Mouse (Mus musculus) lung, adult 2 months (tissue): ENCODE data around the gene Arap1.

Source experiments
- CTCF ChIP-seq: fragments of 200-500 bp; IDR thresholded peaks from 2 replicates; pipeline ENCODE4 v1.5.1; 2011; ENCODE audit warnings: mild to moderate bottlenecking, low read length, control low read depth; ENCODE audit not compliant: insufficient read depth
- POLR2A ChIP-seq: fragments of 200-500 bp; IDR thresholded peaks from 2 replicates; pipeline ENCODE4 v1.6.1; 2011; ENCODE audit warnings: low read depth, mild to moderate bottlenecking, control low read depth, low read length, borderline replicate concordance; ENCODE audit errors: extremely low read depth

DNA sequence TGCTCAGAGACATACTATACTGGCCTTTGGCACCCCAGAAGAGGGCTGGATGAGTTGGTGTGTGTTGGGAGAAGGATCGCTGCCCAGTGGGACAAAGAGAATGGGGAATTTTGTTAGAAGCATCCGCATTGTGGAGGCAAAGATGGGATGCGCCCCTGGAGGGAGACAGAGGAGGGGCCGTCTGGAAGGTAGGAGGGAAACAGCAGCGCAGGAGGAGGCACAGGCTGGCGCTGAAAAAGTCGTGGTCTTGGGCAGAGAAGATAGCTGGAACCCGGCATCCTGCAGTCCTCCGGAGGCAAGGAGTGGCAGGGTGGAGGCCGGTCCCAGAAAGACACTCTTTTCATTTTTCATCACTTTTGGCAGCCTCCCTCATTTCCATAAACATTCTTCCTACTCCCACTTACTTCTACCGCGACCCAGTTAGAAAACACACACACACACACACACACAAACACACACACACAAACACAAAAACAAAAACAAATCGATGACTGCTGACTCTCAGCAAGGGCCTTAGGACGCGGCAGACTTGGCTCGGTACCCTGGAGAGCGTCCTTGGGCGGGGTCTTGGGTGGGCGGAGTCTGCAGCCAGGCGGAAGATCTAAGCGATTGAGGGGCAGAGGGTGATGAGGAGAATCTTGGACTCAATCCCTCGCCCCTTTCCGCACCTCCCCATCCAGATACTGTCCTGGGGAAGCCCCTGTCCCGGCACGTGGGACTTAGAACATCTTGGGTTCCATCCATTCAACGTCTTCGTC is 71.3 kb downstream of the Arap1 start:
- TF ChIP-seq CTCF (no peak), POLR2A (no peak)
